Mouse (Mus musculus) stomach, postnatal 0 days (tissue): ENCODE measurements around the gene Ap3d1.

Source experiments
- CTCF ChIP-seq: IDR thresholded peaks from 2 replicates; pipeline ENCODE4 v1.5.1; 2016; ENCODE audit warnings: antibody characterized with exemption, low read depth, mild to moderate bottlenecking, moderate library complexity
- EP300 ChIP-seq: optimal IDR thresholded peaks from 2 replicates; pipeline ENCODE3; 2016; ENCODE audit warnings: antibody characterized with exemption

- TF ChIP-seq CTCF (peak; percentile 11; the same call in 1 of the 2 replicates), EP300 (no peak)
These were observed 66.5 kb downstream of the Ap3d1 start for GRCm38 (mm10) chr10:80675405-80676197.
